Mouse (Mus musculus): ENCODE results near the gene Trim7.
"Not testable (repeated sequence)": the region's sequence is repeated elsewhere in the genome, so short reads cannot be mapped to it uniquely, and the experiment has no call there.

Gene Trim7

GRCm38 (mm10) chr11:48898812-48899431, 73.0 kb downstream of the Trim7 start:
- no peak for DNase-seq (ENCODE audit: low spot score in 2 of 2)

GRCm38 (mm10) chr11:48900654-48901566, 75.0 kb downstream of the Trim7 start:
- not testable (repeated sequence) for DNase-seq (ENCODE audit: low spot score in 2 of 2)

- DNase-seq (ENCODE audit: low spot score in 2 of 2): not testable (repeated sequence)
These were observed 75.6 kb downstream of the Trim7 start for GRCm38 (mm10) chr11:48901567-48901930.

Measured in frontal cortex, postnatal 25 days (tissue).